15 mouse cellular contexts compared by ENCODE assay signal in the genomic region with DNA sequence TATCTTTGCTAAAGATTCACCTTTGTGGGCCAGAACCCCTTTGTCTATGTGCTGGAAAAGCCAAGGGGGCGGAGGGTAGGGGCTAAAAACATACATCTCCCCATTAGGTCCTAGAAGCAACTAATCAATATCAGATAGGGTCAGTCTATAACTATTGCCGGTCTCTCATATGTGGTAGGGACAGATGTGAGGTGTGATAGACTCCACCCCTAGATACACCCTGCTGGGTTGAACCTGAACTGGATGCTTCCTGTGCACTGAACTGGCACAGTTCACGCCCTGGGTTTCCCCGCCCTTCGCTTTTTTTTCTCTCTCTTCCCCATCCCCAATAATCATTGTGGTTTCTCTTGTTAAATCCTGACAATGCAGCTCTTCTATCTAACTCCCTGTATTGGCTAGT.
A peak's percentile ranks its signal among the peaks of the same experiment; 100 is the strongest.
DNase-seq lines count a peak whose midpoint lies in the region; ATAC-seq lines count a peak whose summit lies in the region.
"Had no signal": no experiment of that assay in that cellular context is flagged by ENCODE, and none has a peak within 500 bp of the region (broad histone marks: within the 10 kb centered on the region; RNA-seq: fewer than 3 reads in every experiment).

No protein-coding gene starts in this region.

- H3K4me3 ChIP-seq in heart, embryonic 13.5 days = no peak overlapping the region
- H3K4me3 ChIP-seq in midbrain, embryonic 12.5 days = no peak overlapping the region
- H3K4me3 ChIP-seq in midbrain, embryonic 13.5 days (replicated peaks) = no peak overlapping the region
- no peak overlapping the region for H3K4me3 ChIP-seq in intestine, embryonic 15.5 days (replicated peaks)
- H3K4me3 ChIP-seq: embryonic facial prominence, embryonic 15.5 days; forebrain, embryonic 12.5 days; hindbrain, embryonic 15.5 days; liver, embryonic 13.5 days; neural tube, embryonic 13.5 days had no signal

- 83% methylated on average over 5 of the region's 5 CpGs for WGBS in heart, embryonic 13.5 days
- WGBS in midbrain, embryonic 12.5 days = 84% methylated on average over 5 of the region's 5 CpGs
- WGBS in midbrain, embryonic 13.5 days = 88% methylated on average over 5 of the region's 5 CpGs
- 76% methylated on average over 5 of the region's 5 CpGs for WGBS in intestine, embryonic 15.5 days

- intact Hi-C loops in heart, postnatal 14 days (cut with DNase I) = no loop called here

- H3K9me3 ChIP-seq in heart, embryonic 13.5 days = no peaks in the 10 kb centered on the region
- no peaks in the 10 kb centered on the region for H3K9me3 ChIP-seq in midbrain, embryonic 12.5 days
- no peaks in the 10 kb centered on the region for H3K9me3 ChIP-seq in midbrain, embryonic 13.5 days
- no peaks in the 10 kb centered on the region for H3K9me3 ChIP-seq in intestine, embryonic 15.5 days
- H3K9me3 ChIP-seq: embryonic facial prominence, embryonic 15.5 days; forebrain, embryonic 12.5 days; hindbrain, embryonic 15.5 days; liver, embryonic 13.5 days; neural tube, embryonic 13.5 days had no signal

- no peak overlapping the region for H3K4me2 ChIP-seq in heart, embryonic 13.5 days
- no peak overlapping the region for H3K4me2 ChIP-seq in midbrain, embryonic 12.5 days (replicated peaks)
- H3K4me2 ChIP-seq in midbrain, embryonic 13.5 days (replicated peaks) = no peak overlapping the region
- no peak overlapping the region for H3K4me2 ChIP-seq in intestine, embryonic 15.5 days (replicated peaks)
- H3K4me2 ChIP-seq: embryonic facial prominence, embryonic 15.5 days; forebrain, embryonic 12.5 days; hindbrain, embryonic 15.5 days; liver, embryonic 13.5 days; neural tube, embryonic 13.5 days had no signal

- no peaks in the 10 kb centered on the region for H3K36me3 ChIP-seq in heart, embryonic 13.5 days
- H3K36me3 ChIP-seq in midbrain, embryonic 12.5 days = no peaks in the 10 kb centered on the region
- no peaks in the 10 kb centered on the region for H3K36me3 ChIP-seq in midbrain, embryonic 13.5 days
- H3K36me3 ChIP-seq in intestine, embryonic 15.5 days = no peaks in the 10 kb centered on the region
- H3K36me3 ChIP-seq: embryonic facial prominence, embryonic 15.5 days; forebrain, embryonic 12.5 days; hindbrain, embryonic 15.5 days; liver, embryonic 13.5 days; neural tube, embryonic 13.5 days had no signal

- no peaks in the 10 kb centered on the region for H3K27me3 ChIP-seq in heart, embryonic 13.5 days (replicated peaks)
- H3K27me3 ChIP-seq in midbrain, embryonic 12.5 days = no peaks in the 10 kb centered on the region
- no peaks in the 10 kb centered on the region for H3K27me3 ChIP-seq in midbrain, embryonic 13.5 days
- no peaks in the 10 kb centered on the region for H3K27me3 ChIP-seq in intestine, embryonic 15.5 days (replicated peaks)
- H3K27me3 ChIP-seq: embryonic facial prominence, embryonic 15.5 days; forebrain, embryonic 12.5 days; hindbrain, embryonic 15.5 days; liver, embryonic 13.5 days; neural tube, embryonic 13.5 days had no signal

- peak overlapping the region; percentile 65 for H3K27ac ChIP-seq in heart, embryonic 13.5 days (replicated peaks)
- H3K27ac ChIP-seq in midbrain, embryonic 12.5 days (replicated peaks) = no peak overlapping the region
- no peak overlapping the region for H3K27ac ChIP-seq in midbrain, embryonic 13.5 days
- H3K27ac ChIP-seq in intestine, embryonic 15.5 days = peak overlapping the region; percentile 60
- H3K27ac ChIP-seq: embryonic facial prominence, embryonic 15.5 days; forebrain, embryonic 12.5 days; hindbrain, embryonic 15.5 days; liver, embryonic 13.5 days; neural tube, embryonic 13.5 days had no signal

- no peak for ATAC-seq in heart, embryonic 13.5 days (ENCODE audit: extremely low read depth, insufficient number of reproducible peaks, low FRiP score, low TSS enrichment)
- 0 out of 2 replicates have a peak, but pooled peaks have one; percentile 52 for ATAC-seq in midbrain, embryonic 12.5 days (ENCODE audit: low FRiP score, low read depth)
- ATAC-seq in midbrain, embryonic 13.5 days = no peak
- ATAC-seq in intestine, embryonic 15.5 days = peak; percentile 54

- H3K4me1 ChIP-seq in heart, embryonic 13.5 days = peaks cover 19% of the 10 kb centered on the region
- peaks cover 9% of the 10 kb centered on the region; the same call in 1 of the 2 replicates for H3K4me1 ChIP-seq in midbrain, embryonic 12.5 days
- H3K4me1 ChIP-seq in midbrain, embryonic 13.5 days (replicated peaks) = peaks cover 5% of the 10 kb centered on the region
- H3K4me1 ChIP-seq in intestine, embryonic 15.5 days (replicated peaks) = peaks cover 6% of the 10 kb centered on the region
- H3K4me1 ChIP-seq: liver, embryonic 13.5 days had no signal

- DNase-seq in heart, postnatal 14 days = no peak
- DNase-seq in left cerebral cortex, adult 18-20 months (ENCODE audit: low spot score in 2 of 2) = no peak
- DNase-seq in MN1 (ENCODE audit: low spot score) = no peak
- DNase-seq: cerebellum, adult 9-10 months; kidney, adult 9 months; liver, embryonic 13.5 days; thymus, adult 2 months had no signal

- no peak overlapping the region for H3K9ac ChIP-seq in heart, embryonic 13.5 days
- H3K9ac ChIP-seq in midbrain, embryonic 12.5 days (replicated peaks) = no peak overlapping the region
- no peak overlapping the region for H3K9ac ChIP-seq in midbrain, embryonic 13.5 days (replicated peaks)
- no peak overlapping the region for H3K9ac ChIP-seq in intestine, embryonic 15.5 days
- H3K9ac ChIP-seq: embryonic facial prominence, embryonic 15.5 days; forebrain, embryonic 12.5 days; hindbrain, embryonic 15.5 days; liver, embryonic 13.5 days; neural tube, embryonic 13.5 days had no signal

Comparison
In these comparisons a context has a peak if more than half of its experiments do, and no peak if none do; other contexts are left out.
1. ATAC-seq: peak in midbrain, embryonic 12.5 days (single experiment) and intestine, embryonic 15.5 days (single experiment); none in heart, embryonic 13.5 days (single experiment) and midbrain, embryonic 13.5 days (single experiment).
2. H3K27ac ChIP-seq: peak in heart, embryonic 13.5 days (single experiment) and intestine, embryonic 15.5 days (single experiment); none in midbrain, embryonic 12.5 days (single experiment) and midbrain, embryonic 13.5 days (single experiment).